Mouse (Mus musculus) embryonic fibroblast, embryonic 13.5 days (primary cell): Measurements from ENCODE around the gene Fut8.

Experiments
- CTCF ChIP-seq: IDR thresholded peaks from 2 replicates; pipeline ENCODE4 v1.5.1; 2011; ENCODE audit warnings: mild to moderate bottlenecking, control low read depth, low read length, moderate library complexity, borderline replicate concordance; ENCODE audit not compliant: insufficient read depth
- POLR2A ChIP-seq: IDR thresholded peaks from 2 replicates; pipeline ENCODE4 v1.6.1; 2011; ENCODE audit warnings: low read depth, mild to moderate bottlenecking, control low read depth, low read length, moderate library complexity

DNA sequence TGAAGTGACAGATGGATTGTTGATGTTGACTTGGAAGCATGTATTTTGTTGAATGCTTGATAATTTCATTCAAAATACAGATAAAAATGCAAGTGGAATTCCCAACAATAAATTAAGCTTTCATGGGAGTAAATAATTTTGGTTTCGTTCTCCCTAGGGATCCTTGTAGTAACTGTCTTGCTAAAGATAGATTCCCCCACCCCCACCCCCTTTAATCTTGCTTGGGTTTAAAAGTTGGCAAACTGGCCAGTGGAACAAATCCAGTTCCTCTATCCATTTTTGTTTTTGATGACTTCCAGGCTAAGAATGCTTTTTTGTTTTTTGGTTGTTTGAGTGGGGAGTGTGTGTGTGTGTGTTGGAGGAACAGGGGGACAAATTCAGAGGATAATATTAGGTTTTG lies 108.6 kb downstream of the Fut8 start:
- TF ChIP-seq CTCF (no peak), POLR2A (no peak)
